Mouse (Mus musculus) testis, adult 2 months (tissue): ENCODE measurements around the gene Bud23. TPM values are rescaled to one million over a fixed set of nuclear protein-coding genes. Genes with fewer than 3 reads are reported as not detected.

ENCODE experiments used
- H3K27ac ChIP-seq: fragments of 200-500 bp; 2 replicates; pipeline ENCODE4 v1.5.1; 2012; ENCODE audit warnings: low read depth, low read length; ENCODE audit not compliant: control insufficient read depth, insufficient read depth
- H3K27me3 ChIP-seq: fragments of 200-500 bp; 2 replicates; pipeline ENCODE4 v1.6.1; 2012; ENCODE audit warnings: mild to moderate bottlenecking, low read length, moderate library complexity; ENCODE audit not compliant: control insufficient read depth, insufficient read depth
- H3K36me3 ChIP-seq: fragments of 200-500 bp; 2 replicates; pipeline ENCODE4 v1.6.1; 2012; ENCODE audit warnings: mild to moderate bottlenecking, low read length; ENCODE audit not compliant: control insufficient read depth, insufficient read depth
- H3K4me1 ChIP-seq: fragments of 200-500 bp; 2 replicates; pipeline ENCODE4 v1.6.1; 2012; ENCODE audit warnings: low read length; ENCODE audit not compliant: control insufficient read depth, insufficient read depth
- H3K4me3 ChIP-seq: fragments of 200-500 bp; 2 replicates; pipeline ENCODE4 v1.5.1; 2012; ENCODE audit warnings: low read depth, mild to moderate bottlenecking, low read length, moderate library complexity, mixed read lengths; ENCODE audit not compliant: control insufficient read depth
- CTCF ChIP-seq: fragments of 200-500 bp; IDR thresholded peaks from 2 replicates; pipeline ENCODE4 v1.5.1; 2012; ENCODE audit warnings: low read depth, mild to moderate bottlenecking, inconsistent platforms, low read length, moderate library complexity; ENCODE audit not compliant: control insufficient read depth, insufficient read depth, insufficient replicate concordance
- POLR2A ChIP-seq: fragments of 200-500 bp; IDR thresholded peaks from 2 replicates; pipeline ENCODE4 v1.6.1; 2012; ENCODE audit warnings: low read depth, mild to moderate bottlenecking, inconsistent platforms, low read length, moderate library complexity; ENCODE audit not compliant: control insufficient read depth
- polyA plus RNA-seq: library from polyadenylated mRNA; depleted of rRNA; stranded (reverse); fragments of >200 nt; gene quantifications from 2 replicates; pipeline ENCODE4 v1.2.3, GENCODE M21; 2012

Bud23 gene
- polyA plus RNA-seq, 1 experiment, result 42.9 TPM

GRCm38 (mm10) chr5:135034593-135034992 lies 30.2 kb downstream of the Bud23 start:
- Histone ChIP-seq H3K27me3 (no peaks in the 10 kb centered on the region), H3K27ac (no peak overlapping the region), H3K36me3 (no peaks in the 10 kb centered on the region), H3K4me1 (peaks cover 10% of the 10 kb centered on the region), H3K4me3 (no peak overlapping the region)
- TF ChIP-seq CTCF, result peak; percentile 79; the same call in 1 of the 2 replicates
- TF ChIP-seq POLR2A, result no peak

DNA sequence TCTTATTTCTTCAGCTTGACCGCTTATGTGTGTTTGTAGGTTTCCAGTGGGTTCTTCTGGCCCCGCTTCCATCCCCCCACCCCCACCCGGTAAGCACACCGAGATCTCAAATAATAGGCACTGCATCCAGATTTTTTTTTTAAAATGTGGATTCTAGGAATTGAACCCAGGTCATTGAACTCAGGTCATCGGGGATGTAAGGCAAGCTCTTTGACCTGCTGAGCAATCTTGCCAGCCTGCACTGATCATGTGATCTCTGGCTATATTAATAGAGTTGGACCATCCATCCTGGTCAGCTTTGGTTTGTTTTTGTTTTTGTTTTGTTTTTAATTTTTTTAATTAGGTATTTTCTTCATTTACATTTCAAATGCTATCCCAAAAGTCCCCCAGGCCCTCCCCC lies 32.2 kb downstream of the Bud23 start:
- no peaks in the 10 kb centered on the region for H3K27me3 ChIP-seq
- peaks cover 25% of the 10 kb centered on the region for H3K4me1 ChIP-seq
- no peak overlapping the region for H3K27ac ChIP-seq
- no peak overlapping the region for H3K4me3 ChIP-seq
- H3K36me3 ChIP-seq, result no peaks in the 10 kb centered on the region
- TF ChIP-seq CTCF, result no peak
- no peak for TF ChIP-seq POLR2A

- no peak for TF ChIP-seq POLR2A
- no peak for TF ChIP-seq CTCF
- Histone ChIP-seq H3K4me1 (peaks cover 25% of the 10 kb centered on the region), H3K27ac (no peak overlapping the region), H3K4me3 (no peak overlapping the region), H3K27me3 (no peaks in the 10 kb centered on the region), H3K36me3 (no peaks in the 10 kb centered on the region)
Observed at GRCm38 (mm10) chr5:135029007-135029854, 35.5 kb downstream of the Bud23 start.

GRCm38 (mm10) chr5:135025899-135026298 lies 38.9 kb downstream of the Bud23 start:
- H3K4me3 ChIP-seq, result no peak overlapping the region
- H3K36me3 ChIP-seq, result no peaks in the 10 kb centered on the region
- H3K4me1 ChIP-seq, result peaks cover 26% of the 10 kb centered on the region
- H3K27ac ChIP-seq, result no peak overlapping the region
- no peaks in the 10 kb centered on the region; the same call in 1 of the 2 replicates for H3K27me3 ChIP-seq
- TF ChIP-seq CTCF (no peak), POLR2A (no peak)

DNA sequence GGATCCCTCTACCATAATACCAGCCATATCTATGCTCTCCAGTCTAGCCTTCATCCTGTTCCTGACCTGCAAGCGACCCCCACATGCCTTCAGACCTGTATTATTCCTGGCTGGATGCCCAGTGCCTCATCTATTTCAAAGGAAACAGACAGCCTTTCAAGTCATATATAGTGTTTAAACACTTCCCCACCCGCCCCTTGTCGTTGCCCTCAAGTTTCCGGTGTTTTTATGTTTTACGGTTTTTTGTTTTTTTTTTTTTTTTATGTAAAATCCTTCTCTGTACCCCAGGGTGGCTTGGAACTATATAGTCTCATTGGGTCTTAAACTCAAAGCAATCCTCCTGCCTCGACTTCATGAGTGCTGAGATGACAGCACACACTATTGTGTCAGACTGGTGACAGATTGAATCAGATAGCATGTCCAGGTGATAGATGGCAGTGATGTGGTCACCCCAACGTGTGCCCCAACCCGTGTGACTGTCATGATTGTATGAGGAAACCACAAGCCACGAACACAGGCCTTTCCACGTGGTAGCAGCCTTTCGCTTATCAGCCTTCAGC lies 40.0 kb downstream of the Bud23 start:
- Histone ChIP-seq H3K4me1 (peaks cover 26% of the 10 kb centered on the region), H3K27ac (no peak overlapping the region), H3K36me3 (no peaks in the 10 kb centered on the region), H3K27me3 (no peaks in the 10 kb centered on the region; the same call in 1 of the 2 replicates), H3K4me3 (no peak overlapping the region)
- TF ChIP-seq CTCF, result no peak
- no peak for TF ChIP-seq POLR2A

- H3K36me3 ChIP-seq, result no peaks in the 10 kb centered on the region
- H3K4me3 ChIP-seq, result peak within 1 kb of the TSS; percentile 88
- no peaks in the 10 kb centered on the region; the same call in 1 of the 2 replicates for H3K27me3 ChIP-seq
- H3K4me1 ChIP-seq, result peaks cover 16% of the 10 kb centered on the region
- TF ChIP-seq POLR2A (peak; percentile 45), CTCF (no peak)
- H3K27ac ChIP-seq, result peak within 1 kb of the TSS; percentile 51
Observed at GRCm38 (mm10) chr5:135023344-135024173, 41.2 kb downstream of the Bud23 start, which contains the start of gene Stx1a. Gene Stx1a, plus strand, starts transcription at chr5:135023482.
